Mouse (Mus musculus): ENCODE results near the gene Mreg.

Mreg gene

DNA sequence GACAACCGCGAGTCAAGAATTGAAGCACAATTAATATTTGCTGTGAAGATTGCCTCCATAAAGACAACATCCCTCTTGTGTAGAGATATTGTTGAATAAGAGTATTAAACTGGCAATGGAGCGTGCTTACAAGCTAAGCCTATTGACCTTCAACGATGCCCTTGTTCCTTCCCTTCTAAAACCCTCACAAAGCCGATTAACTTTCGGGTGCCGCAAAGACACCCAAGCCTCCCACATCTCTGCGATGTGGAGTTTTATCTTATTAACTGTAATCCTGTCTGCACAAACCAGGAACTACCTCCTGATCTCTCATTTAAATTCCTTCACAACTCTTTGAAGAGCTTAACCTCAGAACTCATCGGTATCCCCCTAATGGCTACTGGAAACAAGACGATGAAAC is 76.0 kb downstream of the Mreg start:
- DNase-seq (ENCODE audit: low read depth, low spot score): no peak

DNA sequence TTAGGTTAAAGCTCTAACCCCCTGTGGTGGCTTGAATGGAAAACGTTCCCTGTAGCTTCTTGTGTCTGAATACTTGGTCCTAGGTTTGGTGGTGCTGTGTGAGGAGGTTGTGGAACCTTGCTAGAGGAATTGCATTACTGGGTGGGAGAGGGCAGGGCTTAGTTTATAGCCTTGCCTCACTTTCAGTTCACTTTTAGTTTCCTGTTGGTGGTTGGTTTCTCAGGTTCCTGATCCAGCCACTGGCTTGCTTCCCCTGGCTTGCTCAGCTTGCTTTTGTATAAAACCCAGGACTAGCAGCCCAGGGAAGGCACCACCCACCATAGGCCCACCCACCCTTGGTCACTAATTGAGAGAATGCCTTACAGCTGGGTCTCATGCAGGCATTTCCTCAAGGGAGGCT is 77.6 kb downstream of the Mreg start:
- DNase-seq (ENCODE audit: low read depth, low spot score): no peak

DNA sequence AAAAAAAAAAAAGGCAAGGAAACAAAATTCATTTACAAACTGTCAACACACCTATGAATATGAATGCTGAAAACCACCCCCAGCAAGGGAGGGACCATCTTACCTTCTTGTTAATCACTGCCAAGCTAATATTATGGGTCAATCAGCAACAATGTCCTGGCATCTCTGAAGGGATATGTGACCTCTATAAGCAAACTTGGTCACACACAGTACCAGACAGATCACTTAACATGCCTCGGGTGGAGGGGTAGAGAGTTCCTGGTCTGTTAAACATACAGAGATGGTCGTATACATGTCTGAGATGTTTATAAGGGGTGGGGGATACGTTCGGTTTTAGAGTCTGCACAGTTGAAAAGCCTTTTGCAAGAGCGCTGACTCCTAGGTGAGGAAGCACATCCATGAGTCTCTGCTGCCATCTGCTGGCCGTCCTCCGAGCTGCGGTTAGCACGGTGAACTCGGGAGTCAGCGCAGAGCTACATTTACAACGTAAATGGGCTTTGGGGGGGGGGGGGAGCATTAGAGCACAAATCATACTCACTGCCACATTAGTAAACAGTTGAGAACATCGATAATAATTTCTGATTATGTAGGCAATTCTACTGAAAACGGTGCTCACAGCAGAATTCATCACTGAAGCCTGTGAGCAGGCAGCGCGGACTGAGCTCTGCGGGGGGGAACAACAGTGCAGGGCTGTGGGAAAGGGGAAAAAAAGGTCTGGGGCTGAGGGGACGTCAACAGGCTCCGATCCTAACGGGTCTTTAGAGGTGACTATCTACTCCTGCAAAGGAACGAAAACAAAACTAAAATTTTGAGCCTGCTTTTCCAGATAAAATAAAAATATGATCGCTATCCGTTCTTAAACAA is 88.4 kb downstream of the Mreg start:
- DNase-seq (ENCODE audit: low read depth, low spot score): peak; percentile 90

DNA sequence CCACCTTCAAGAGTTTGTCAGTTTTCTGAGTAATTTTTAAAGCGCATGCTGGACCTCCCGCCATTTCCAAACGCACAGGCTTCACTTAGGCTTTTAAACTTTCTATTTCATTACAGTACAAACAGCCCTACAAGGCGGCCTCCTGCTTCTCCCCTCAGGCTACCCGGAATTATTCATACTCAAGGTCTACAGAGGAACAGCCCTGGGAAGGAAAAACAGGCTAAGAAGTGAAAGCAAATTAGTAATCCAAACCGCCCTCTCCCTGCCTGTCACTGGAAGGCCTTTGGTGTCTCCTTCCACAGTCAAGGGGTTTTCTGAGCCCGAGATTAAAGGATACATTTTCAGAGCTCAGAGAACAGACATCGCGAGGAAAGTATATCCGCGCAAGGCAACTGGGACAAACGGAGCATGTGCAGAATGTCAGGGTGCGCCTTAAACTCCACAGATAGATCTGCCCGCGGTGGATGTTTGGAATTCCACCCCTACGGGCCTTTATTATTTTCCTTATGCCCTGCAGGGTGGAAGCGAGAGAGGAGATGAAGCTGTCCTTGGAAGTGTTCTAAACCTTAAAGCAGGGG is 90.4 kb downstream of the Mreg start:
- DNase-seq (ENCODE audit: low read depth, low spot score): no peak

DNA sequence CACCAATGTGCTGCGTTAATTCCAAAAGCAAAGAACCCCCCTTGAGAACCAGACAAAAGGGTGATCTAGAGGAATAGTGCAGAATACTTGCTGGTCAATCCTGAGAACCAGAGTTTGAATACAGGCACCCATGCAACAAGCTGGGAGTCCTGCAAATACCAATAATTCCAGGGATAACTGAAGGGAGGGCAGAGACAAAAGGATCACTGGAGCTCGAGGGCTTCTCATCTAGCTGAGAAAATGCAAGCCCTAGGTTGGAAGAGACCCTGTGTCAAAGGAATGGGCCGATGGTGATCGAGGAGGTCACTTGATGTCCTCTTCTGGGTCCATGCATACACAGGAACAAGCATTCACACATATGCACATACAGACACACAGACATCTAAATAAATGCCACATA is 92.1 kb downstream of the Mreg start:
- DNase-seq (ENCODE audit: low read depth, low spot score): no peak

DNA sequence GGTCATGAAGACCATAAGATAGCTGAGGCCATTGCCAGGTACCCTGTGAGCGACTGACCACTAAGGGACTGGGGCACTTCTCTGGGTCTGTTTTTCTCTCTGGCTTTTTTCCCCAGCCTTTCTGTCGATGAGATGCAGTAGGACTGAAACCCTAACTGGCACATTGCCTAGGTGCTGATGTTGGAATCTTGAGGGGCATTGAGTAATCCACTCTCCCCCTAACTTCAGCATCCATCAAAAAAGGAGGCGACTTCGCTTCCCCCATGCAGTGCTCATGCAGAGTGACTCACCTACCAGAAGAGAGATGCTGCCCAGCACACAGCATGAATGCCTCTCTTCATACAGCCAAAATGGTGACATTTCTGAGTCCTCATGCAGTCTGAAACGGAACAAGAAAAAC is 97.9 kb downstream of the Mreg start:
- DNase-seq (ENCODE audit: low read depth, low spot score): no peak

Measured in mesoderm, embryonic 11.5 days (tissue).